Mouse (Mus musculus) urinary bladder, adult 2 months (tissue): ENCODE measurements at regions not wholly inside any gene's neighbourhood (a gene's known extent, or its start where the extent isn't known, plus 50 kb on each side); places are given as distances from the start of the nearest gene placed in this dataset.
A peak's percentile ranks its signal among the peaks of the same experiment; 100 is the strongest.

ENCODE experiments used
- DNase-seq: peaks from one replicate; pipeline ENCODE4 v3.0.0; 2022; ENCODE audit warnings: low spot score

DNA sequence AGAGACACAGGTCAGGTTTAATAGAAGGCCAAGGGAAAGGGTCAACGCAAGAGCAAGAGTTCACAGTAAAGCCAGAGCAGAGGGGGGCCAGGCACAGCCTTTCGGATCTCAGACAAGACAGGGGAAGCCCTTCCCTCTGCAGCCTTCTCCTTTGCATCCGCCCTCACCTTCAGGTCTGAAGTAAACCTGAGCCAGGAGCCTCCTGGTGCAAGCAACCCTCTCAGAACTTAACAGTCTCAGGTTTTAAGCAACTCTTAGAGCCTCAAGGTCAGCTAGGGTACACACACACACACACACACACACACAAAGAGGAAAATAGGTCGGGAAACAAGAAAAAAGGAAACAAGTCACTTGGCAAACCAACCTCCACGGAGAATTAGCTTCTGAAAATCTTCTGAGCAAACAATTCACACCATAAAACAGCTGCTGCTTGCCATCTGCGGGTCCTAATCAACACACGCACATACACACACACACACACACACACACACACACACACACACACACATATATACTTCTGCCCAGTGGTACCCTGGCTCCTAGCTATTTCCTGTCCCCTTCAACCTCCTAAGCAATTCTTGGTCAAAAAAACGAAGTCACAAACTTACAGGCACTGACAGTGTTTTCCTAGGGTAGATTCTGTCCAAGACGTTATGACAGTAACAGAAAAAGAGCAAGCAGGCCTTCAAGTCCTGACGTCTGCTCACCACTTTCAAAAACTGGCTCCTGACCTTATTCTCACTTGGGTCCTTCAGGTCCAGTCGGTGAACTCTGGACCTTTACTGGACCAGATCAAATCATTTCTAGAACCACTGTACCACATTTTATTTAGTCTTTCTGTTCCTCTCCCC is 196.4 kb downstream of the Sox4 start:
- DNase-seq: no peak

DNA sequence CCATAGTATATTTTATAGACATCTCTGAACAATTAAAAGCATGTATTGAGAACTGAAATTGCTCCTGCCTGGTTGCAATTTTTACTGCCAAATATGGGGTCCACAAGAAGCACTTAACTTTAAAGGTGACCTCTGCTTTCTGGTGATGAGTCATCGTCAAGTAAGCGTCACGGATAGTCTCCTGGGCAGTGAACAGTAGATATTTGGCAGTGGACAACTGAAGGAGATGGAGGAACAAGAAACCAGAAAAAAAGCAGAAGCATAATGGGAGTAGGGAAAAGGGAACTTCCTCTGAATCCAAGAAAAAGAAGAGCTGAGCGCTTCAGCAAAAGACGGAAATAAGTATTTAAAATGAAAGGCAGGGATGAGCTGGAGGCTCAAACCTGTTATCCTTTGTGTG is 199.3 kb downstream of the Sox4 start:
- no peak for DNase-seq

DNA sequence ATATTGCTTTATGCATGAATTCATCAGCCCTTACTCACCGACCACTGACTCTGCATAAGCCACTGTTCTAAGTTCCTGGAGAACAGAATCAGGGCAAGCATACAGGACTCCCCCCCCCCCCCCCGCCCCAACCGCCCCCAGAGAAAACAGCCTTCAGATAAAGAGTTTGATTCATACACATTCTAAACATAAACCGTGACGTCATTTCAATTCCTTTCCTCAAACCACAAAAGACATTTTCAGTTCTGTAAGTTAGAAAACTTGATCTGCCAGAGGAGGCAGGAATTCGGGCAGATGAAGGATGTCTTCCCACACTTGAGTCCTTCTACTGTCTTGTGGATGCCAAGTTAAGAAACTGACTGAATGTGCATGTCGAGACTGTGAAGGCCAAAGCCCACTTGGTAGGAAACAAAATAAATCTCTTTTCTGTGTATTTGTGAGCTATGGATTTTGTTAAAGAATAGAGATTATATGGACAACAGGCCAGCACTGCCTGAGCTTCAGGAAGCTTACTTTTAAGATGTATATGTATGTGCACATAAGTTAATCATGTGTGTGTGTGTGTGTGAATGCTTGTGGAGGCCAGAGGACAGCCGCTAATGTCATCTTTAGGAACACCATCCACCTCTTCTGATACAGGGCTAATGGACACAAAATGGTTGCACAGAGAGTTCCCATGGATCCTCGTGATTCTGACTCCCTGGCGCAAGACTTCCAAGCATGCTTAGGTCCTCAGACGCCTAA is 202.4 kb downstream of the Sox4 start:
- no peak for DNase-seq

DNA sequence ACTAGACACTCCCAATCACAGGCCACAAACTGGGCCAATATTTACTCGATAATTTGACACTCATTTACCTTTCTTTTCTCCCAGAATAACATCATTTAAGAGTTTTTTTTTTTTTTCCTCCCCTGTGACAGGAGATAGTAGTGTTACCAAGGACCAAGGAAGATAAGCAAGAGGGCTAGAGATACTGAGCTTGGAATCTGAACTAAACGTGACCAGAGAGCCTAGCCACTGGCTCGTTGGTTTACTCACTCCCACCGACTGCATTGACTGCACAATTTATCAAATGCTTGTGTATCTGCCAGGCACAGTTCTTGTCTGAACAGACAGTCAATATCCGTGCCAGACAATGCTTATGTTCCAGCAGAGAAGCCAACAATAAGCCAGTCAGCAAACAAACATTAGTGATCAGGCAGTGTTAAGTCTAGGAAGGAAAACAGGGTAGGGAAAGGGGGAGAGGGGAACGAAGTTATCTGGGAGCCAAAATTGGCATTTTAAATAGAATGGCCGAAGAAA is 213.3 kb downstream of the Sox4 start:
- no peak for DNase-seq

DNA sequence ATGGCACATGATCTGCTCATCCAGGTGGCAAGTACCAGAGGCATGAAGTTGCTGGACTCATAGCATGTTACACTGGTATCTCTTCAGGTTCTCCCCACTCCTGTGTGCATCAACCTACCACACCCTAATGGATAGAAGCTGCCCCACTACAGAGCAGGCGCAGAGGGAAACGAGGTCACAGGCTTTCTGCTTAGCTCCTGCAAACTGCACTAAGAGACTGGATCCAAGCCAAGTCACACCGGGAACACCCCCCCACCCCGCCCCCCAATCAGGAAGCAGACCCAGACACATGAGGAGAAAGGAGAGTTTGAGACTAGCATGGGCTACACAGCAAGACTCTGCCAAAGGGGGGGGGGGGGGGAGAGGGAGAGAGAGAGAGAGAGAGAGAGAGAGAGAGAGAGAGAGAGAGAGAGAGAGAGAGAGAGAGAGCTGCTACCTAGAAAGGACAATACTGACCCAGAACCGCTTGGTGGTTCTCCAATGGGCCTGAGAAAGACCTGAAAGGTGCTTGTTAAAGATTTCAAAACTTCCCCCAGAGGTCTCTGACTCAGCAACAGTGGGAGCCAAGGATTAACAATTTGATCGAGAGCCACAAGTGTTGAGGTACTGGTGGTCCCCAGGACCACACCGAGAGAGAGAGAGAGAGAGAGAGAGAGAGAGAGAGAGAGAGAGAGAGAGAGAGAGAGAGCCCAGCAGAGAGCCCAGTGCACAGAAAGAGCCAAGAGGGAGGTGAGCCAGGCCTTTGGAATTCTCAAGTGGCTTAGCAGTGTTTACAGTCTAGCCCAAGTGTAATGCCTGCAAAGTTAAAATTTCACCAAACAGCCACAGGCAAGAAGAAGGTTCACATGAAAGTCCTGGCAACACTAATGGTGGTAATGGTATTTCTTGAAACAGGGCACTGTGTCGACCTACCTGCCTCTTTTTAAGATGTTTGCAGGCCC is 215.1 kb downstream of the Sox4 start:
- peak; percentile 21 for DNase-seq

DNA sequence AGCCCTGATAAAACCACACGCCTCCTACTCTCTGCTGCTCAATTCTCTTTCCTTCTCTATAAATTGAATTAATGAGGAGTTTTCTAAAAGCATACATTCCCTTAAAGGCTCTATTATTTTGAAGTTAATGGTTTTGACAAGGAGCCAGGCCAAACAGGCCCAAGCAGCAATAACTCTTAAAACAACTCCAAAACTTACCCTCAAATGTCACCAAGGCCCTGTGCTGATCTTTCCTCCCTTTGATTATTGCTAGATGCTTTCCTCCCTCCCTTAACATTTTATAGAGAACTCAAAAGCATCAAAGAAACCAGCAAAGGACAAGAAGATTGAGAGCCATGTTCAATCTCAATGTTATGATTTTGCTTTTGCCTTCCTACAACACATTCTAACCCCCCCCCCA is 221.0 kb downstream of the Sox4 start:
- no peak for DNase-seq

DNA sequence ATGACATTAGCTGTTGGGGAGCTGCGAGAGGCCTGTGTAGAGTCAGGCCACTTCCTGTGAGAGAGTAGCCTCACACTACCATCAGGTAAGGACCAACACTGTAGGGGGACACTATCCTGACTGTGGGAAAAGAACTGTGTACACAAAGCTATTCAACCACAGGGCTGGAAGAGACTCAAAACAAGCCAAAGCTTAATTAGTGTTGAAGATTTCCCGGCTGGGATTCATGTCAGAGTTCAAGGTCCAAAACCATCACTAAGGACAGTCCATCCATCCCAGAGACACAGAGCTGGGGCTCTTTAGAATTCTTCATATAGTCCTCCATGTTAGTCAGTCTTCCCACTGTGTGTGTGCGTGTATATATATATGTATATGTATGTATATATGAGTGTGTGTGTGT is 221.5 kb downstream of the Sox4 start:
- DNase-seq: no peak

DNA sequence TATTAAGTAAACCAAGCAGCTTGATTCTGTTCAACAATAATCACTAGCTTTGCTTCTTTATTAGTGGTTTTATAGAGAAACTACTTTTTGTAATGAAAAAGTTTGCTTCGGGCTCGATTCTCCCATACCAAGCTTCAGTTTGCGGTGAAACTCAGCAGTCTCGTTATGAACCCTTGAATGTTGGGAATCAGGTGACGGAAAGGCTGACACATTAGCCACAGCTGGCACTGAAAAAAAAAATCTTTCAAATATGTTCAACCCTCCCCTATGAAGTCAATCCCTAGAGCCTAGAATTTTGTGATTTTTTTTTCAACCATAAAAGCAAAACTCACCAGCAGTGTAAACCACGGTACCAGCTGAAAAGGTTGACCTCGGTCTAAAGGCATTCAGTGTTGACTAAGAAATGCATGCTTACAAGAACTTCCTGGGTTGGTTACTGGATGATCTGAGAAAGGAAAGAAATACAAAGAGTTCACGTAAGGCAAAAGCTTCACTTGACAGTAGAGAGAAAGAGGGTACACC is 223.4 kb downstream of the Sox4 start:
- no peak for DNase-seq

DNA sequence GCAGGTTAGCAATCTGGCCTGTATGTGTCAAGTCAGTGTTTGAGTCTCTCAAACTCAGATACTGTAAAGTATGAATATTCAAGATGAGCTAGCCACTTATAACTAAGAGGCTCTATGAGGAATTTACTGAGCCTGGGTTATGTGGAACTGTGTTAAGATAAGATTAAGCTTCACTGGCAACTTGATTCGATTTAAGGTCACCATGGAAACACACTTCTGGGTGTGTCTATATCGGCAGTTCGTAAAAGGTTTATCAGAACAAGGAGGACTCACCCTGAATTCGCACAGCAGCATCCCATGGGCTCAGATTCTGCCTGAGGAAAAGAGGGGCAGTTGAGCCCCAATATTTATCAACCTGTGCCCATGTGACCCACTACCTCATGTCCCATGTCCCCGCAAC is 224.7 kb downstream of the Sox4 start:
- no peak for DNase-seq

DNA sequence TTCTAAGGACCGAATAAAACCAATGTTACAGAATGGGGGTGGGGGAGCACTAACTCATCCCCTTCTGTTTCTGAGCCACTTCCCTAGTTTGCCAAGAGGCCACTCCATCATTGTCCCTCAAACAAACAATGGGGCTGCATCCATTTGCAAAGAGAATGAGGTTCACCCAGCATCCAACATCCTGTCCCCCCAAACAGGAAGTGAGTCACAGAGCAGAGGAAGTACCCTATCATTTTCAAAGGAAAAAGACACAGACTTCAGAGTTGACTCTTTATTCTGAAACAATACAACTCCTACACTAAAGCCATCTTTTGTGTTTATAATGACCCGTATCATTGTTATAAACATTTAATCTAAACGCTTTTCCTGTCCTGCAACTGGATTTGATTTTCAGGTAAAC is 229.2 kb downstream of the Sox4 start:
- DNase-seq: no peak

DNA sequence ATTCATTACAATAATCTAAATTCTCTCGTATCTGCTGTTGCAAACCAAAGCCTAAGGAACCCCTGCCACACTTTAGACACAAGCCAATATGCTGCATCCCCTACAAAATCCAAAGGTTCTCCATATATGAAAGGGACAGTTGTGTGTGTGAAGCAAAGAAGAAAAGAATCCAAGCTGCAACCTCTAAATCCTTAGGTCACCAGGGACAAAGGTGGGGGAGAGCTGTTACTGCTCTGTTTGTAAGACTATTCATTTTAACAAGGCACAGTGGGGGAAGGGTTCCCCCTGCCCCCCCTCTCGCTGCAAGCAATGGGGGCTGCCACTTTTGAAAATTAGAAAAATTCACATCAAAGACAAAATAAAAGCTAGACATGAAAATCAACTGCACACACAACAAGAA is 231.4 kb downstream of the Sox4 start:
- DNase-seq: no peak

DNA sequence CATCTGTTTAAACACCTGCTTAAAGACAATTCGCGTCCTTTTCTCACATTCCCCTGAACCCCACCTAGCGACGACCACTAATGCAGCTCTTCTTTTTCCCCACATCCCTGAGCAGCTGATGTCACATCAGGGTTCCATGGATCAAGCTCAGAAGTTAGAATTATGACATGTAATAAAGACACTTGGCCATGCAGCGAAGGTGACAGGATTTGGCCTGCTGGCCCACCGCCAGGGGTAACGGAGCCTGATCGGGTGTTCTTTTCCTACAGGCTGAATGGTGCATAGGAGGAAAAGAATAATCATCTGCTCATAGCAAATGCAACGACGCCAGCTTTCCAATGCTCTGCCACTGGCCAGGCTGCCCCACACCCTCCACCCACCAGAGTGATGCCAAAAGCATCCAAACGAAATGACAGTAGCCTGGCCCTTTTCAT is 231.9 kb downstream of the Sox4 start:
- DNase-seq: no peak

DNA sequence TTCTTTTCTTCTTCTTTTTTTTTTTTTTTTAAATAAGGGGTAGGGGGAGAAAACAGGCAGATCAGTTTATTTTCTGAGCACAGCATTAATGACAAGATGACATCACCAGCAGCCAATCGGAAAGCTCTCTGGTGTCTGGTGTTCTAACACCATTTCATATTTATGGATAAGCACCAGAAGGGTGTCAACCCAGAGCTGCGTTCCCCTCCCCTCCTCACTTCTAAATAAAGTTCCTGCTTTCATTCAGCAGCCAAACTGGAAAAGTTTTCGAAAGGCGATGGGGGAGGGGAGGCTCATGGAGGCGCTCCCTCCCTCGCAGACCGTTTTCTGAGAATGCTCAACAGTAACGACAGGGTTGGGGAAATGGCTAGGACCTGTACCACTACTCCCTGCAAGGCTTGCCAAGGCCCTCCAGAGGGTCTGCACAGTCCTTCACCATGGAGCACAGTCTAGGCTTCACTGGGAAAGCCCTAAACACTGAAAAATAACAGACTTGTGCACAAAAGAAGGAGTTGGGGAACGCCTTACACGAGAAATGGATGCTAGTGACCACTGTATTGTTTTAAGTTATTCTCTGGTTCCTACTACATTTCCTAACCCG is 232.8 kb downstream of the Sox4 start:
- DNase-seq: no peak

DNA sequence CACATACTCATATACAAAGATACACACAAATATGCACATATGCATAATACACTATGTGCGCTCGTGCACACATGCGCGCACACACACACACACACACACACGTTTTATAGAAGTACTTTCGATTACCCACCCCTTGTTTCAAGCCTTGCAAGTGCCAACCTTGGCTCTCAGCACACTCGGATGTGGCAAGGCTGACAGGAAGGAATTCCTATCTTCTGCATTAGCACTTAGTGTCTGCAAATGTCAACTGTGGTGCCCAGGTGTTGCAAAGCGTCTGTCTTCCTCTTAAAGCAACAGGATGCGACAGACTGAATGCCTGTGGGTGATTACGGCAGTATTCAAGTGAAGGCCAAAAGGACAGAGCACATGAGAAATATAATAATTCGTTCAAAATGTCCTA is 233.3 kb downstream of the Sox4 start:
- DNase-seq: no peak

DNA sequence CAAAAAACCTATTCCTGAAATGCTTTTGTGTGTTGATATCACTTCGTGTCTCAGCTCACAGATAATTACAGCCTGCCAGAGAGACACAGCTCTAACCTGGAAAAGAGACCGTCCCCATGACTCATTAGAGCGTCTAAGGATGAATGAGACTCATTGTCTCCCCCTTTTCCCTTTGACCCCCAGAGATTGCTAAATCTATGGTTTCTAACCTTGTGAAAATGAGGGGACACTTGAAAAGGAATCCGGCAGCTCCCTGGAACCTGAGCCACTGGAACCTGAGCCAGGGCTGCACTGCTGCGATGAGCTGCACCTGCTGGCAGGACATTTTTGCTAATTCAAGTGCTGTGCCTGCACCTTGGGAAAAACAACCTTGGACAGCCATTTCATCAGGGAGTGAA is 234.6 kb downstream of the Sox4 start:
- no peak for DNase-seq

DNA sequence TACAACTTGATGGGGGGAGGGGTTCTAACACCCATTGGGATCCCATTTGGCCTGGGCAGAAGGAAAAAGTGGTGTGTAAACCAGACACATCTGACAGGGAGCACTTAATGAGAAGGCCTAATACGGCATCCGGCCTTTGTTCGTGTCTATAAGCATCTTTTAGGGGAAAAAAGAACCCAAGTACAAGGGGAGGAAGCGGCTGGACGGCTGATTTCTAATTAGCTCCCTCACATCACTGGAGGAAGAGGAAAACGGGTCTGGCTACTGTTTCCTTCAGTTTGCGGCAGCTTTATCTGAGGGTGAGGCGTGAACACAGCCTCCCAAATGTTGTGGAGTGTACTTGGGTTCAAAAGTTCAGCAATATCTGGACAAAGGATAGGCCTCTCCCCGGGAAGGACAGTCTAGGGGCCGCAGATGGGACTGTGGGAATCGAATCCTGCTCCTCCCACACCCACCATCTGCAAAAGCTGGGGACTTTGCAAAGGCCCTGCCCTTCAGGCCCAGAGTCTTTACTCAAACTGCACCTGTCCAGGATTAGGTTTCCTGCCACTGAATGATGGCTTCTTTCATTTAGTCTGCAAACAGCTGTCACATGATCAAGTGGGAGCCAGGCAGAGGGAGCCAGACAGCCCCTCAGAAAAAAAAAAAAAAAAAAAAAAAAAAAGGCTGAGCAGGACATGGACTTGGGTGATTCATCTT is 235.2 kb downstream of the Sox4 start:
- DNase-seq: no peak

DNA sequence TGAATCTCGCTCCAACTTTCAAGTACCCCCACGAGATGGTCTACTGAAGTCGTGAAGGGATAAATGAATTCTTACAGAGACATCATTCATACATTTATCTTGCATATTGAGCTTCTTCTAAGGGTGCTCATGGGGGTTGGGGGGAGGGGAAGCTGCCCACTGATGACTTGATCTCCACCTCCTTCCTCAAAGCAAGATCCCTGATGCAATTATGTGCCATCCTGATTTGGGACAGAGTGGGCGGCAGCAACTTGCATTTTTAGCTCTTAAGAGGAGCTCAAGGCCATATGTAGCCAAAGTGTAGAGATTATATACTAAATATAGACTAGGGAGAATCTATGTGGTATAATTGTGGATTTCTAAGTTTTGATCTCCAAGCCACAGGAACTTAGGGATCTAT is 236.1 kb downstream of the Sox4 start:
- no peak for DNase-seq

DNA sequence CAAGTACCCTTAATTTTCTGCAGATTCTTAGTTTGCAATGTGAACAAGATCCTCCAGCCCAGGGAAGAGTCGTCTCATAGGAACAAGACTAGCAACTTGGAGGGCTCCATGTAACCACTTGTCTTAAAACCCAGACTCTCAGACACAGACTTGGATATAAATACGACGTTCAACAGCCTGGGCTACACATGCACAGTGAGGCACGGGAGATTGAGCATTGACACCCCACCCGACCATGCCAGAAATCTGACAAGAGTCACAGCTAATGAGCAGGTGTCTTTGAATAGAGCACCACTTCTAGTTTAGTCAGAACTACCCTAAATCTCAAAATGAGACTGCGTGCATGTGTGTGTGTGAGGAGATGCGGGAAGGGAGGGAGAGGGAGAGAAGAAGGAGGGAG is 243.5 kb downstream of the Sox4 start:
- no peak for DNase-seq

DNA sequence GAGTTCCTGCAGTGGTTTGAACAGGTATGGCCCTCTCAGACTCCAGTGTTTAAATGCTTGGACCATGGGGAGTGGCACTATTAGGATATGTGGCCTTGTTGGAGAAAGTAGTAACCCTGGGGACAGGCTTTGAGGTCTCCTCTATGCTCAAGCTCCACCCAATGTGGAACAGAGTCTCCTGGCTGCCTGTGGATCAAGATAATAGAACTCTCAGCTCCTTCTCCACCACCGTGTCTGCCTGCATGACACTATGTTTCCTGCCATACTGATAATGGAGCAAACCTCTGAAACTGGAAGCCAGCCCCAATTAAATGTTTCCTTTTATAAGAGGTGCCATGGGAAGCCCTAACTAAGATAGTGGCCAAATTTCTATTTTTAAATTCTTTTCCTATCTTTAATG is 252.2 kb downstream of the Sox4 start:
- no peak for DNase-seq

DNA sequence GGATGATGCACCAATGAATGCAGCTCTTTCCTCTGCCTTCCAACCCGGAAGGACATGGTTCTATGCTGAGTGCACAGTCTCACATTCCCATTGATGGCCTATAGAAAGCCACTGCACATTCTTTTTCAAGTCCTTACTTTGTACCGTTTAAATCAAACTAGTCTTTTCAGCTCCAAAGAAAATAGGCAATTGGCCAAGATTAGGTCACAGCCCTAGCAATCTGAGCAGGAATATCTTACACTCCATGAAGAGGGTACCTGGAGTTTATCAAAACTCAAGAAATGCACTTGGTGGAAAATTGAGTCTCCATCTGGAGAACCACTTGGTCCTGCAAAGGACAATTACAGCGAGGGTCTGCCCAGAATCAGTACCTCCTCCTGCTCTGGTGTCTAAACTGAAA is 253.4 kb downstream of the Sox4 start:
- DNase-seq: no peak
